Mouse (Mus musculus) myocyte (in vitro differentiated cells): ENCODE measurements at regions not wholly inside any gene's neighbourhood (a gene's known extent, or its start where the extent isn't known, plus 50 kb on each side); places are given as distances from the start of the nearest gene placed in this dataset.

Experiments
- E2F4 ChIP-seq: IDR thresholded peaks from one replicate; pipeline ENCODE4 v1.6.1; 2011; ENCODE audit warnings: mild to moderate bottlenecking, control low read depth, moderate library complexity; ENCODE audit not compliant: insufficient read depth
- POLR2A ChIP-seq: IDR thresholded peaks from one replicate; pipeline ENCODE4 v1.6.1; 2011; ENCODE audit warnings: low read depth, mild to moderate bottlenecking, control low read depth, moderate library complexity; ENCODE audit not compliant: insufficient read length
- TCF12 ChIP-seq: IDR thresholded peaks from one replicate; pipeline ENCODE4 v1.6.1; 2011; ENCODE audit warnings: mild to moderate bottlenecking, control low read depth; ENCODE audit not compliant: poor library complexity, insufficient read depth, severe bottlenecking
- USF1 ChIP-seq: IDR thresholded peaks from one replicate; pipeline ENCODE4 v1.6.1; 2011; ENCODE audit warnings: low read depth, mild to moderate bottlenecking, control low read depth, moderate library complexity

- TF ChIP-seq POLR2A (no peak), TCF12 (no peak), USF1 (no peak), E2F4 (no peak)
Measured at GRCm38 (mm10) chr12:99118381-99119115, 198.2 kb downstream of the Ttc8 start.
